Mouse (Mus musculus): ENCODE measurements around the gene Wdr72. TPM values are rescaled to one million over a fixed set of nuclear protein-coding genes. Genes with fewer than 3 reads are reported as not detected.

Wdr72 gene
- polyA plus RNA-seq, 1 experiment: not detected

DNA sequence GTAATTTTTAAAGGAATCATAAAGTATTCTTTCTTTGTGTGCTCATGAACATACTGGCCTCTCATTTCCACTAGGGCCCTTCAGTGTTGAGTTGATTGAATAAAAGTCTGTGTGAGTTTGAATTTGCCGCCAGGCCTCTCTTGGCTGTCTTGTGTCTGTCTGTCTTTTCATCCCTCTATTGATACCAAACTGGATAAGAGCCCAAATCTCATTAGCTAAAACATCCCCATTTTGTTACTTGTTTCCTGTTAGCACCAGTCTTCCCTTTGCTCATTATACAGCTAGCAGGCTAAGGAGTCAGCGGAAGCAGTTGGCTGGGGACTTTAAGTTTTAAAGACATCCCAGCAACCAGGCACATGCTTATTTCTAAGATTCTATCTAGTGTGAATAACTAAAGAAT, 84.7 kb downstream of the Wdr72 start:
- DNase-seq (ENCODE audit: extremely low spot score in 1 of 2, low spot score in 1 of 2): no peak

DNA sequence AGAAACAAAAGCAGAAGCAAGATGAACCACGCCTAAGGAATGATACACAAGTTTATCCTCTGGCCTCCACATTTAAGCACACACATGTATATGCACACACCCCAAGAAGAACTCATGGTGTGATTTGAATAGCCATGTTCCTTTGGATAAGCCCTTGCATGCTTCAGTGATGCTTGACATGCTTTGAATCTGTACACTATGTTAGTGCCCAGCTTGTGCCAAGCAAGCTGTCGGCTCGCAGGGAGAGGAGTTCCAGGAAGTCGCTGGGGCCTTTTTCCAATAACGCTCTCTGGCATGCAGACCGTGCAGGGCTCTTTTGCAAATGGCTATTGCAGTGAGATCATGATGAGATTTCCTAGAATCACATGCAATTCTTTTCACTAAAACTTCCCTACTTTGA, 118.1 kb downstream of the Wdr72 start:
- DNase-seq (ENCODE audit: extremely low spot score in 1 of 2, low spot score in 1 of 2): no peak

DNA sequence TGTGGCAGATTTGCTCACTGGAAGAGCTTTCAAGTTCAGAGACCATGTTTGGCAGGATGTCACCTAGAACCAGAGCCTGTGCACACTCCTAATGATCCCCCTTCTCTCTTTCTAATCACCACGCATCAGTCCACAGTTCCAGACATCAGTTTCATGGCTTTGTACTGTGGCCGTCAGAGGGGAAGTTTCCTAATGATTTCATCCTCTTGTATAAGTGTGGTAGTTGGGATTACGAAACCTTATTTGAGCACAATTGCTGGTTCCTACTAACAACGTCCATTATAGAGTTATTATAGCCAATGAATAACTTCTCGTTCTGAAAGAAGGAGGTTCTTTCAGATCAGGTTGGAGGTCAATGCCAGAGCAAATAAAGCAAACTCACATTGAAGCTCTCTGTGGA, 131.1 kb downstream of the Wdr72 start:
- DNase-seq (ENCODE audit: extremely low spot score in 1 of 2, low spot score in 1 of 2): no peak

DNA sequence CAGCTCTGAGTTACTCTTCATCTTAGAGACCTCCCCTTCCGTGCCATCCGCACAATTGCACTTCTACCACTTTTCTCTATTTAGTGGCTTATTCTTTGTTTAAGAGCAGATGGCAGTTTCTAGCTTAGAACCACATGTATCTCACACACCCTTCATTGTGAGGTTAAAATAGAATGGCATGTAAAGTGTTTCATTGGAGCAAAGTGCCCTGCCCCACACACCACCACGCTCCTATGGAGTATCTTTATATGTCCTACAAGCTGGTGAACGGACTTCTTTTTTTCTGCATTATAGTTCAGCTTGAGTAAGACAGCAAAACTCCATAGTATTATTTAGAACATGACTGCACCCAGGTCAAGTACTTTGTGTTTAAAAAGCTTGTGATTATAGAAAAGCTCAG, 137.9 kb downstream of the Wdr72 start:
- DNase-seq (ENCODE audit: extremely low spot score in 1 of 2, low spot score in 1 of 2): no peak

DNA sequence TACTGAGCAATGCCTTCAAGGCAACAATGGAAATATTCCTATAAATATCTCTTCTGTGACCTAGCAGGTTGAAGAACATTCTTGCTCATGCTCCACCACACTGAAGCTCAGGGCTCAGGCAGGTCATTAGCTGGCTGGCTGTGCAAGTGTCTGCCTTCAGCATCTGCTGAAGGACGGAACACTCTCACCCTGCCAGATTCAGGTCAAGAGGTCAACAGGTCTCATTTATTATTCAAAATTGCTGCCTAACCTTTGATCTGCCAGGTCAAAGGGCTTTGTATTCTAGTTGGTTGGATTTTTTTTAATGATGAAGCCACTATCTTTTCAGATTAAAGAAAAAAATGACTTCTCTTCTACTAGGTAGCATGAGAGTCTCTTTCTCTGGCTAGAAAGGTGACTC, 139.3 kb downstream of the Wdr72 start:
- no peak for DNase-seq (ENCODE audit: extremely low spot score in 1 of 2, low spot score in 1 of 2)

DNA sequence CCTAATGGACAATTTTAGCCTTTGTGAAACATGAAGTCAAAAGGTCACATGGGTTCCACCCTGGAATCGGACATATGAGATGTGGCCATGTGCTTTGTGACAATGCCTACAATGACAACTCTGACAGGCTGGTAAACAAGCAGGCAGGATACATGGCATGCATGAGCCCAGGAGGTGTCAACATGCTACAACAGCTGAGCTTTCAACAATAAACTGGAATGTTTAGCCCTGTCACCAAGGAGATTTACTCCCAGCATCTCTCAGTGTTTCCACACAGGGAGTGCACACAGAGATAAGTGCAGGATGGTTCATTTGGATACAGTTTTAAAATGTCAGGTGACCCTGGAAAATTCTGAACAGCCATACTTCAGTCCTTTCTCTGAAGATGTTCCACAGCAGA, 140.4 kb downstream of the Wdr72 start:
- DNase-seq (ENCODE audit: extremely low spot score in 1 of 2, low spot score in 1 of 2): no peak

DNA sequence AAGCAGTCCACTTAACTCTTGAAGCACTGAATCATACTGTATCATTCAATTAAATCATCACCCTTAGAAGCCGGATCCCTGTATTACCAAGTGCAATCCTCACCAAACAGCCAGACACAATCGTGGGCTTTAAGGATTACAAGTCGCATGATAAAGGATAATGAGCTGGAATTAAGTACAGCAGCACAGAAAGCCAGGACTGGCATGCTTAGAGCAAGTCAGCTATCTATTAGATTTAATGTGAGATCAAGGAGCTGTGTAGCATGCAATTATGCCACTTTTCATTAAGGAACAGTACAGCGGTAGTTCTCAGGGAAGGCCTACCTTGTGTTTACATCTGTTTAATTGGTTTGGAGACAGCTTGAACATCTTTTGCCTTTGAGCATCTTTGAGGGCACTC, 148.2 kb downstream of the Wdr72 start:
- DNase-seq (ENCODE audit: extremely low spot score in 1 of 2, low spot score in 1 of 2): no peak

DNA sequence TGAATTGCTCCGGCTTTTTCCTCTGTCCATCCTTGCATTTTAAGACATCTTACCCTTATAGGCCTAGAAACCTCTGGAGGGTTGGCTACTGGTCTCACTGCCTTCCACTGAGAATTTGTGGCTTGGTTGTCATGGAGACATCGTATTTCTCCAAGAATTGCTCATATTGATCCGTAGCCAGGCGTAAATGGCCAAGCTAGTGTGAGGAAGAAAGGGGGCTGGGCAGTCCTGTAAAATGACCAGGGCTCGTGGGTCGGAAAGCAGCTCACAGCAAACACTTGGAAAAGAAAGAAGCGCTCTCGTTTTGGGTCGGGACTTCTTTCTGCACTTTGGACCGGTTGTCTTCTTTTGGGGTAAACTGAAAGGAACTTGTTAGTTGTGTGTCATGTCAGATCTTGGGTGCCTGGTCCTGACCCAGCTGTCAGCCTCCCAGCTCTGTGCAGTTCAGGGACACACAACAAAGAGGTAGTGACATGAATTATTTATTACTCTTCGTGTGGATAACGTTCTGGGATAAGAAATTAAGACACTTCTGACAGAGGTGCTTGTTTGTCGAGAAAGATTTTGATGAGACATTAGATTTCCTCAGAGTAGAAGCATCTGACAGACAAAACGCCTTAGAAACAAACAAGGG, 167.7 kb downstream of the Wdr72 start:
- peak in 1 of 2 experiments; percentile 7 for DNase-seq (ENCODE audit: extremely low spot score in 1 of 2, low spot score in 1 of 2)

DNA sequence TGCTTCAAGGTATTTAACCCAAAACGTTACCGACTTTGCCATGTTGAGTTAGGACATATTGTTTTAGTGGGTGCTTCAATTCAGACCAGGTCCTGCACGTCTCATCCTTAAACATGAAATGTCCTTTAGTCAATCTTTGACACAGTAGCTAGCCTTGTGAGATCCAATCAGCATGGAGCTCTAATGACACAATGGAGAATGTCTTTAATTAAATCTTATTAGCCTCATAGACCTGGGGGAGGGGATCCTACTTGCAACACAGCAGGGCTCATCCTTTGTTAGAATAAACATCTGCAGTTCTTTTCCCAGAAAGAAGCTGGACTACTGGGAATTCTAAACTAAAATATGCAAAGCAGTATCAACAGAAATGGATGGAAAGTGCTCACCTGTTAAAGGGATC, 171.9 kb downstream of the Wdr72 start:
- no peak for DNase-seq (ENCODE audit: extremely low spot score in 1 of 2, low spot score in 1 of 2)

DNA sequence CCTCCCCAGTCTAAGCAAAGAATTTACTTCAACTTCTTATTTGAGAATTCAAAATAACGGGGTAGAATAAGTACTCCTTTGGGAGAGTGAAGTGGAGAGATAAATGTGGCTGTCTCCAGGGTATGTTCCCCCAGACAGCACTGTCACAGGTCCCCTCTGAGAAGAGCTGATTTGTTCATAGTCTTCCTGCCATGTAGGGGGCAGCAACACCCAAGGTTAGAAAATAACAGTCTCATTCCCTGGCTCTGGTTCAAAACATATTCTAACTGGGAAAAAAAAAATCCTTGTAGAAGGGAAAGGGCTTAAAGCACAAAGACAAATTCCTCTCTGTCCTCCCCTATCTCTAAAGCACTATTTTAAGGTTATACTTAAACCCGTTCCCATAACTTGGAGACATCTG, 176.1 kb downstream of the Wdr72 start:
- DNase-seq (ENCODE audit: extremely low spot score in 1 of 2, low spot score in 1 of 2): peak in 1 of 2 experiments; percentile 42

DNA sequence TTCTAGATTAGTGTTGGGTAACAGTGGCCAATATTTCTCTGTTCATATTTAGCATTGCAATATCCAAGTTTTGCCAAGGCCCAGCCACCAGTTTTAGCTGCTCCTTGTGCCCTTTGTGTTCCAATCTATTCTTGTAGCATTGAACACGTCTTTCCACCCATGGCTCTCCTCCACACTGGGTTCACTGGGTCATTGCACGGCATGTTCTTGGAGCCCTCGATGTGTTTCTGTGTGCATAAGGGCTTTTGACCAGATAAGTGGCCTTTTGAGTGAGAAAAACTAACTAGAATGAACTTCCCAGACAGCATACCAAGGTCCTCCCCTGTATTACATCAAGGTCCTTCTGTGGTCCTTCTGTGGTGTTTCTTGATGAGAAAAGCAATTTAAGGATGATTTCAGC, 184.3 kb downstream of the Wdr72 start:
- no peak for DNase-seq (ENCODE audit: extremely low spot score in 1 of 2, low spot score in 1 of 2)

DNA sequence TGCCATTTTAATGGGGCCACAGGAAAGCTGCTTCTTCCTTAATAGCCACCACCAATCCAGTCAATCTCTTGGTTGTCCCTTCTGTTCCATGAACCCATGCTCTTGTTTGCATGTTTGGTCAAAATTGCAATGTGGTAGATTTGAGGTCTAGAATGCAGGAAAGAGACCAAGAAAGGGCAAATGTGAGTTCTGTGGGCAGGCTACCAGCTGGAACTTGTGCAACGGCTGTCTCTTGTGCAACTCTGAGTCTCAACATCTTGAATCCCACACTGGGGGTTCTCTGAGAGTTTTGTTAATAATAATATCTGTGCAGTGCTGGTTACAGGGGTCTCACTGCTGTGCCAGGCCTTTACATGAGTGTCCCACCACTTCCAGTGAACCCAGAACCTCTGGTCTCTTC, 208.6 kb downstream of the Wdr72 start:
- no peak for DNase-seq (ENCODE audit: extremely low spot score in 1 of 2, low spot score in 1 of 2)

DNA sequence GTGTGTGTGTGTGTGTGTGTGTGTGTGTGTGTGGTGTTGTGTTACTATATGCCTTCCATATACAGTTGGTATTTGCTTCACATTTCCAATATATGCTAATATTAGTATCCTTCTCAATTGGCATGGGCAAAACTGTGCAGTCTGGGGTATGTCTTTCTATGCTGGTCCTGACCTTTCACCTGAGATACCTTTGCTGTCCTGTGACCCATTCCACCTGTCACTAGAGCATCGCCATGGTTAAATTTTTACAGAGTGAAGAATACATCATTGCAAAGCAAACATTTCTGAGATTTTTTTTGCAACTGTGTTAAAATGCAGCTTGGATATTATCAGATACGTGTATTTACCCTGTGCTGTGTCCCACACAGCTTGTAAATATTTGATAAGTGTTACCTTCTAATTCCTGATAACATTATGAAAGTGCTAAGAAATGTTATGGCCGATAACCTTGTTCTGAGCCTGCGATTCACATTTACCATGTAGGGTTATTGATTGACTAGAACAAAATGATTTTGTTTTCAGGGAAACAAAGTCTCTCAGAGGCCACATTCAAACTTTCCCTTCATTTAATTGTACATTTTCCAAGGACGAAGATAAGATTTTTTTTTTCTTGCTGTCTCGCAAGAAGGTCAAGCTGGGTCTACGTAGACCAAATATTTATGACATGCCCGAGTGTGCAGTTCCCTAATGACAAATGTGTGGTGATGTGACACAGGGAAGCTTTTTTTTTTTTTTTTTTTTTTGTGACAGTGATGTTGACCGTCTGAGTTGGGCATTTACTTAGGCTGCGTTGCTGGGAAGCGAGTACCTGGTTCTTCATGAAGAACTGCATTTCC, 214.2 kb downstream of the Wdr72 start:
- DNase-seq (ENCODE audit: extremely low spot score in 1 of 2, low spot score in 1 of 2): no peak

DNA sequence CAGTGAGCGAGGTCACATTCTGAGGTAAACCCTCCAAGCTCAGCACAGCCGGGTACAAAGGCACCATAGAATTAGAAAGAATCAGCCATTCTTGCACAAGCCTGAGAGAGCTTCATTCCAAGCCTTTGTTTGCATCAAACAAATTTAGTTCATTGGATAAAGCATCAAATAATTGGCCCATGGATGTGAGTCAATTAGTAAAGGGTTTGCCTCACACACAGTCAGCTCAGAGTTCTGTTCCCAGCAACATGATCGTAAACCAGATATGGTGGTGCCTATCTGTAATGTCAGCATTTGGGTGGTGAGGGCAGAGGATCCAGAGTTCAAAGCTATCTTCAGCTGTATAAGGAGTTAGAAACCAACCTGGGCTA, 214.8 kb downstream of the Wdr72 start:
- no peak for DNase-seq (ENCODE audit: extremely low spot score in 1 of 2, low spot score in 1 of 2)

DNA sequence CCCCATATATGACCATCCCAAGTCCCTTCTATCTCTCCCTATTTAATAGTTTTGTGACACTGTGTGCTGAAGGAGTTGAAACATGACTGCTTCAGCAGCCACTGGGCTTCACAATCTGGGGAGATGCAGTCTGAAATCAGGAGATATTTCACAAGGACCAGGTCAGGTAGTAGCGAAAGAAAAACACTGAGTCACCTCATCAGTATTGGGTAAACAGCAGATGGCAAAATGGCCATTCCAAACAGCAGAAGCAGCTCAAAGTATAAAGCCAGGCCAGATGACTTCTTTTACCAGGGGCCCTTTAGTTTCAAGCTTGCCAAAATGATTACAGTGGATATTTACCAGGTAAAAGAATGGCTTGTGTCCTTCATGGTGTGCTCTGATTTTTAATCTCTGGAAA, 215.8 kb downstream of the Wdr72 start:
- DNase-seq (ENCODE audit: extremely low spot score in 1 of 2, low spot score in 1 of 2): no peak

DNA sequence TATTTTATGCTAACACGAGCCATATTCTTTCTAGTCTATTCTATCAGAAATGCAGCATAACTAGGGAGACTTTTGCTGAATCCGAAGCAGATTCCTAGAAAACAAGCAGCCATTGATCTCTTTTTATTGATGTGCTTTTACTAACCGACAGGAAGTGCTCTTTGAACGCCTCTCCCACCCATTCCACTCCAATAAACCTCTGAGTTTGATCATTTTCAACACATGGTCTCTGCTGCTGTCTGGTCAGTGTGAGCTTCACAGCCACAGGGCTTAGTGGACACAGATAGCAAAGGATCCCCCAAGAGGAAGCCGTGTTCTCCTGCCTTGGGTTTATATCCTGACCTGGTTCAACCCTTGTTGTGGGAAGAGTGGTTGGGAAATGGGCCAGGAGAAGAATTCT, 218.7 kb downstream of the Wdr72 start:
- DNase-seq (ENCODE audit: extremely low spot score in 1 of 2, low spot score in 1 of 2): no peak

DNA sequence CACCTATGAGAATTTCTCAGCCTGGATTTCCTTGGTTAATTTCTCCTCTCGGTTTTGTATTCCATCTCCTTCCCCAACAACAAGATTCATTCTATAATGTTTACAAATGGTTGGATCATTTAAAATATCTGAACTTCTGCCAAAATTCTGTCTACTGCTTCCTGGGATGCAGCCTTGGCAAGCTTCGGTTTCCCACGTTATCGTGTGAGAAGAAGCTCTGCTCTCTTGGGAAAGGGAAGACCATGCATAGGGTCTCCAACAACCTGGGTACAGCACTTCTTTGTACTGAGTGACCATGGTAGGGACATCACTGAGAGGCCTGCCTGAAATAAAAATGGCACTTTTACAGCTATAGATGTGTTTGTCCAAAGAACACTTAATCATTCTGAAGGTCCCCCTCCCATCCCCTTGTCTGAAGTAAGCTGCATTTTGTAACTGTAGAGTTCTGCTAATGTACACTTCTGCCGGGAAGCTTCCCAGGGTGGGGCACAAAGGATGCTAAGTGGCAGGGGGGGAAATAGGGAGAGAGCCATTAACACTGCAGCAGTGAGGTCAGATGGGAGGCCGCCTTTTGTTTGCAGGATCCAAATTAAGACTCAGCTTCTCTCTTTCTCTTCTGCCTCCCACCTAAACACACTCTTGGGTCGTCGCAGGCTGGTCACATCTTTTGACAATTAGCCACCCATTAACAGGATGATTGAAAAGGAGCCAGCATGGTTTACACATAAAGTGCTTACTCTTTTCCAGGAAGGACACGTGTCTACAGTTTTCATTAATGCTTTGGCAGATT, 220.7 kb downstream of the Wdr72 start:
- no peak for DNase-seq (ENCODE audit: extremely low spot score in 1 of 2, low spot score in 1 of 2)

DNA sequence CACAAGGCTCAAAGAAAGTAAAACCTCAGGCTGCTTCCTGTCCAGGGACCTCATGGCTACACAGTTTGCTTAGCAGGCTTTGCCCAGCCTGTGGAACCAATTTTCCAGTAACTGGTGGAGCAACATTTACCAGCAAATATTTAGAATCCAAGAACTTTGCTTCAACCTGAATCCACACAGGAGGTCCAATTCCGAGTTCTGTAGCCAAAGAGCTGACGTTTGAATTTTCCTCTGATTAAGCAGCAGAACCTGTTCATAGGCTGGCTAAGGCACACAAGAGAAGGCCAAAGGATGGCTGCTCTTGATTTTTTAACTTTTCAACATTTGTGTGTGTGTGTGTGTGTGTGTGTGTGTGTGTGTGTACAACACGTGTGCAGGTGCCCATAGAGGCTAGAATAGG, 222.2 kb downstream of the Wdr72 start:
- DNase-seq (ENCODE audit: extremely low spot score in 1 of 2, low spot score in 1 of 2): no peak
